Mouse (Mus musculus) megakaryocyte, embryonic 14.5 days (primary cell): ENCODE data around the gene Nsun2.

Source experiments
- FLI1 ChIP-seq: IDR thresholded peaks from 2 replicates; pipeline ENCODE4 v1.6.1; 2012; ENCODE audit warnings: low read length, inconsistent platforms, mixed read lengths
- GATA1 ChIP-seq: IDR thresholded peaks from 3 replicates; pipeline ENCODE4 v1.6.1; 2012; ENCODE audit warnings: mixed read lengths, low read length, inconsistent platforms, borderline replicate concordance

- TF ChIP-seq FLI1 (no peak), GATA1 (no peak)
Measured at GRCm38 (mm10) chr13:69541776-69542175, 8.2 kb downstream of the Nsun2 start.
